Mouse (Mus musculus) stomach, embryonic 16.5 days (tissue): Measurements from ENCODE around the gene Atg14. TPM values are rescaled to one million over a fixed set of nuclear protein-coding genes. Genes with fewer than 3 reads are reported as not detected.

Source experiments
- ATAC-seq: fragments of 200-750 bp; cut with Nextera tagmentation; 2 replicates; pipeline ENCODE4 v1.8.0; 2017; ENCODE audit warnings: moderate number of reproducible peaks, moderate TSS enrichment; ENCODE audit not compliant: insufficient read depth, low FRiP score
- H3K27ac ChIP-seq: fragments of 300-500 bp; sonication (generic); 2 replicates; pipeline ENCODE4 v1.5.1; 2014; ENCODE audit warnings: low read length
- H3K27me3 ChIP-seq: fragments of 300-500 bp; sonication (generic); 2 replicates; pipeline ENCODE4 v1.6.1; 2014; ENCODE audit warnings: low read length, control low read depth, mixed read lengths; ENCODE audit not compliant: control insufficient read depth, insufficient read depth
- H3K36me3 ChIP-seq: fragments of 300-500 bp; sonication (generic); 2 replicates; pipeline ENCODE4 v1.6.1; 2014; ENCODE audit warnings: low read length; ENCODE audit not compliant: control insufficient read depth, insufficient read depth
- H3K4me1 ChIP-seq: fragments of 300-500 bp; sonication (generic); 2 replicates; pipeline ENCODE4 v1.6.1; 2014; ENCODE audit warnings: low read length, control low read depth, mixed read lengths; ENCODE audit not compliant: control insufficient read depth, insufficient read depth
- H3K4me2 ChIP-seq: fragments of 300-500 bp; sonication (generic); 2 replicates; pipeline ENCODE4 v1.6.1; 2014; ENCODE audit warnings: low read depth, low read length, mixed read lengths
- H3K4me3 ChIP-seq: fragments of 300-500 bp; sonication (generic); replicated peaks from 2 replicates; pipeline ENCODE4 v1.5.1; 2014; ENCODE audit warnings: mild to moderate bottlenecking, low read length
- H3K9ac ChIP-seq: fragments of 300-500 bp; sonication (generic); 2 replicates; pipeline ENCODE4 v1.6.1; 2014; ENCODE audit warnings: low read length
- H3K9me3 ChIP-seq: fragments of 300-500 bp; sonication (generic); replicated peaks from 2 replicates; pipeline ENCODE4 v1.6.1; 2016; ENCODE audit warnings: low read length, control low read depth; ENCODE audit not compliant: control insufficient read depth
- WGBS: fragments of 180-500 bp; shearing (Covaris S2); extraction: QIAGEN DNeasy Blood & Tissue Kit; methylation state at CpG from one replicate; pipeline ENCODE4 v1.1.7; 2014; 5-methylcytosine and 5-hydroxymethylcytosine counted together
- polyA plus RNA-seq: library from polyadenylated mRNA; unstranded; fragments of >200 nt; fragmentation: Nextera tagmentation; extraction: Ambion mirVana; gene quantifications from 2 replicates; pipeline ENCODE4 v1.2.1, GENCODE M21; 2015

Gene Atg14
- polyA plus RNA-seq, 1 experiment from 2014 or later = 14.8 TPM

GRCm38 (mm10) chr14:47555225-47555624 is 15.2 kb downstream of the Atg14 start:
- no peak overlapping the region for H3K4me2 ChIP-seq
- no peak for ATAC-seq
- H3K4me3 ChIP-seq = no peak overlapping the region
- no peaks in the 10 kb centered on the region for H3K9me3 ChIP-seq
- H3K36me3 ChIP-seq = peaks cover 3% of the 10 kb centered on the region; the same call in 1 of the 2 replicates
- H3K27me3 ChIP-seq = no peaks in the 10 kb centered on the region
- H3K4me1 ChIP-seq = no peaks in the 10 kb centered on the region
- WGBS = 93% methylated on average over 5 of the region's 5 CpGs
- no peak overlapping the region for H3K9ac ChIP-seq
- no peak overlapping the region for H3K27ac ChIP-seq

- Histone ChIP-seq H3K4me2 (no peak overlapping the region), H3K36me3 (peaks cover 3% of the 10 kb centered on the region; the same call in 1 of the 2 replicates), H3K27me3 (no peaks in the 10 kb centered on the region), H3K9ac (no peak overlapping the region), H3K4me1 (no peaks in the 10 kb centered on the region), H3K4me3 (no peak overlapping the region), H3K27ac (no peak overlapping the region), H3K9me3 (no peaks in the 10 kb centered on the region)
- no peak for ATAC-seq
- WGBS = 86% methylated on average over 4 of the region's 4 CpGs
Measured at GRCm38 (mm10) chr14:47554236-47554635, 16.2 kb downstream of the Atg14 start.

- Histone ChIP-seq H3K4me1 (no peaks in the 10 kb centered on the region), H3K36me3 (peaks cover 8% of the 10 kb centered on the region), H3K4me2 (no peak overlapping the region), H3K27me3 (no peaks in the 10 kb centered on the region), H3K9me3 (no peaks in the 10 kb centered on the region), H3K27ac (no peak overlapping the region), H3K4me3 (no peak overlapping the region), H3K9ac (no peak overlapping the region)
- ATAC-seq = no peak
- WGBS = 94% methylated on average over 2 of the region's 2 CpGs
Measured at GRCm38 (mm10) chr14:47553380-47553779, 17.1 kb downstream of the Atg14 start.

GRCm38 (mm10) chr14:47551668-47552067 is 18.8 kb downstream of the Atg14 start:
- no peak for ATAC-seq
- H3K9ac ChIP-seq = no peak overlapping the region
- no peak overlapping the region for H3K4me3 ChIP-seq
- H3K27ac ChIP-seq = no peak overlapping the region
- H3K27me3 ChIP-seq = no peaks in the 10 kb centered on the region
- H3K36me3 ChIP-seq = peaks cover 14% of the 10 kb centered on the region
- WGBS = 91% methylated on average over 6 of the region's 6 CpGs
- no peaks in the 10 kb centered on the region for H3K4me1 ChIP-seq
- no peaks in the 10 kb centered on the region for H3K9me3 ChIP-seq
- no peak overlapping the region for H3K4me2 ChIP-seq

- H3K4me1 ChIP-seq = no peaks in the 10 kb centered on the region
- 89% methylated on average over 4 of the region's 4 CpGs for WGBS
- no peak for ATAC-seq
- H3K4me2 ChIP-seq = no peak overlapping the region
- H3K4me3 ChIP-seq = no peak overlapping the region
- peaks cover 17% of the 10 kb centered on the region; the same call in 1 of the 2 replicates for H3K36me3 ChIP-seq
- no peak overlapping the region for H3K9ac ChIP-seq
- no peaks in the 10 kb centered on the region for H3K27me3 ChIP-seq
- no peak overlapping the region for H3K27ac ChIP-seq
- no peaks in the 10 kb centered on the region for H3K9me3 ChIP-seq
Measured at GRCm38 (mm10) chr14:47544877-47545276, 25.6 kb downstream of the Atg14 start.

- no peaks in the 10 kb centered on the region for H3K9me3 ChIP-seq
- no peak overlapping the region for H3K4me3 ChIP-seq
- WGBS = 78% methylated on average over 5 of the region's 5 CpGs
- ATAC-seq = no peak
- H3K4me1 ChIP-seq = no peaks in the 10 kb centered on the region
- no peak overlapping the region for H3K27ac ChIP-seq
- H3K27me3 ChIP-seq = no peaks in the 10 kb centered on the region
- no peak overlapping the region for H3K4me2 ChIP-seq
- H3K36me3 ChIP-seq = peaks cover 22% of the 10 kb centered on the region; the same call in 1 of the 2 replicates
- H3K9ac ChIP-seq = no peak overlapping the region
Measured at GRCm38 (mm10) chr14:47544286-47544685, 26.2 kb downstream of the Atg14 start.

GRCm38 (mm10) chr14:47542283-47542682 is 28.2 kb downstream of the Atg14 start:
- 87% methylated on average over 3 of the region's 3 CpGs for WGBS
- no peak overlapping the region for H3K4me2 ChIP-seq
- no peak overlapping the region for H3K27ac ChIP-seq
- no peaks in the 10 kb centered on the region for H3K27me3 ChIP-seq
- no peaks in the 10 kb centered on the region for H3K9me3 ChIP-seq
- no peak overlapping the region for H3K4me3 ChIP-seq
- no peak for ATAC-seq
- H3K36me3 ChIP-seq = 0 out of 2 replicates have a peak, but pooled peaks cover 10% of the 10 kb centered on the region
- H3K9ac ChIP-seq = no peak overlapping the region
- H3K4me1 ChIP-seq = no peaks in the 10 kb centered on the region

- WGBS = 85% methylated on average over 10 of the region's 10 CpGs
- H3K9me3 ChIP-seq = no peaks in the 10 kb centered on the region
- H3K27ac ChIP-seq = no peak overlapping the region
- H3K4me2 ChIP-seq = no peak overlapping the region
- no peaks in the 10 kb centered on the region for H3K4me1 ChIP-seq
- no peak overlapping the region for H3K4me3 ChIP-seq
- H3K27me3 ChIP-seq = no peaks in the 10 kb centered on the region
- H3K9ac ChIP-seq = no peak overlapping the region
- no peak for ATAC-seq
- 0 out of 2 replicates have a peak, but pooled peaks cover 10% of the 10 kb centered on the region for H3K36me3 ChIP-seq
Measured at GRCm38 (mm10) chr14:47541325-47541948, 29.0 kb downstream of the Atg14 start.

GRCm38 (mm10) chr14:47535096-47535495 is 35.4 kb downstream of the Atg14 start:
- H3K36me3 ChIP-seq = 0 out of 2 replicates have a peak, but pooled peaks cover 7% of the 10 kb centered on the region
- ATAC-seq = no peak

More at GRCm38 (mm10) chr14:47535096-47535495, 35.4 kb downstream of the Atg14 start:
- no peaks in the 10 kb centered on the region for H3K9me3 ChIP-seq
- no peak overlapping the region for H3K27ac ChIP-seq
- H3K9ac ChIP-seq = no peak overlapping the region
- H3K4me1 ChIP-seq = peaks cover 18% of the 10 kb centered on the region
- H3K27me3 ChIP-seq = no peaks in the 10 kb centered on the region
- no peak overlapping the region for H3K4me3 ChIP-seq
- no peak overlapping the region for H3K4me2 ChIP-seq
- WGBS = 81% methylated on average over 1 of the region's 1 CpGs
